Mouse (Mus musculus) cerebellum, adult 2 months (tissue): Measurements from ENCODE around the gene Gnat2.

Experiments used
- CTCF ChIP-seq: fragments of 200-500 bp; IDR thresholded peaks from 2 replicates; pipeline ENCODE4 v1.5.1; 2011; ENCODE audit warnings: low read depth, mild to moderate bottlenecking, control low read depth, low read length, moderate library complexity, borderline replicate concordance; ENCODE audit not compliant: insufficient read depth
- POLR2A ChIP-seq: fragments of 200-500 bp; IDR thresholded peaks from 2 replicates; pipeline ENCODE4 v1.6.1; 2011; ENCODE audit warnings: low read length, control low read depth, borderline replicate concordance; ENCODE audit not compliant: insufficient read depth

GRCm38 (mm10) chr3:108139113-108139512 lies 46.5 kb downstream of the Gnat2 start:
- no peak for TF ChIP-seq POLR2A
- TF ChIP-seq CTCF: no peak
